8 mouse cellular contexts compared by ENCODE assay signal in genomic region chr4:41470684-41471383, GRCm38 (mm10). TPM values are rescaled to one million over a fixed set of nuclear protein-coding genes. Genes with fewer than 3 reads are reported as not detected.
DNase-seq lines count a peak whose midpoint lies in the region; ATAC-seq and TF ChIP-seq lines count a peak whose summit lies in the region.

No protein-coding gene starts in this region.

- 55% methylated on average over 5 of the region's 5 CpGs for WGBS in stomach, embryonic 16.5 days
- WGBS in stomach, postnatal 0 days = 54% methylated on average over 5 of the region's 5 CpGs

- H3K9me3 ChIP-seq in stomach, embryonic 16.5 days (replicated peaks; ENCODE audit: control insufficient read depth, low read length) = no peaks in the 10 kb centered on the region
- H3K9me3 ChIP-seq in stomach, postnatal 0 days (ENCODE audit: control insufficient read depth, low read length) = no peaks in the 10 kb centered on the region

- no peak overlapping the region for H3K4me3 ChIP-seq in stomach, embryonic 16.5 days (replicated peaks; ENCODE audit: low read length)
- no peak overlapping the region for H3K4me3 ChIP-seq in stomach, postnatal 0 days (ENCODE audit: low read depth, low read length)

- H3K4me2 ChIP-seq in stomach, embryonic 16.5 days (ENCODE audit: low read depth, low read length) = no peak overlapping the region
- no peak overlapping the region for H3K4me2 ChIP-seq in stomach, postnatal 0 days (replicated peaks; ENCODE audit: low read depth)

- peaks cover 9% of the 10 kb centered on the region for H3K4me1 ChIP-seq in stomach, embryonic 16.5 days (ENCODE audit: control insufficient read depth, insufficient read depth, low read length)
- no peaks in the 10 kb centered on the region for H3K4me1 ChIP-seq in stomach, postnatal 0 days (replicated peaks; ENCODE audit: control insufficient read depth, insufficient read depth)

- peak; percentile 24 for DNase-seq in cerebellum, adult 9-11 months
- no peak for DNase-seq in cerebellum, adult 11-12 months
- DNase-seq in stomach, postnatal 0 days (ENCODE audit: low spot score) = no peak
- peak; percentile 65 to 89 for DNase-seq in left cerebral cortex, postnatal 25 days (ENCODE audit: low spot score in 2 of 2)
- no peak for DNase-seq in adrenal gland, postnatal 36 days
- DNase-seq in urinary bladder, postnatal 25 days (ENCODE audit: low spot score) = no peak
- no peak for DNase-seq in kidney, postnatal 36 days

- ATAC-seq in stomach, embryonic 16.5 days (ENCODE audit: insufficient read depth, low FRiP score) = no peak
- no peak; the same call in 1 of the 2 replicates for ATAC-seq in stomach, postnatal 0 days (ENCODE audit: low FRiP score, low TSS enrichment)

- H3K27me3 ChIP-seq in stomach, embryonic 16.5 days (ENCODE audit: control insufficient read depth, insufficient read depth, low read length) = no peaks in the 10 kb centered on the region
- no peaks in the 10 kb centered on the region for H3K27me3 ChIP-seq in stomach, postnatal 0 days (ENCODE audit: control insufficient read depth, insufficient read depth, low read length)

- intact Hi-C loops in left cerebral cortex, postnatal 25 days (cut with DNase I) = loop anchor here (2.0 kb wide), 3 partner anchors 36 to 98 kb away; partner anchors contain the start of genes Dnaic1 and Fam219a

- H3K9ac ChIP-seq in stomach, embryonic 16.5 days (ENCODE audit: low read length) = no peak overlapping the region
- no peak overlapping the region for H3K9ac ChIP-seq in stomach, postnatal 0 days (ENCODE audit: low read length)

- H3K36me3 ChIP-seq in stomach, embryonic 16.5 days (ENCODE audit: control insufficient read depth, insufficient read depth, low read length) = no peaks in the 10 kb centered on the region
- no peaks in the 10 kb centered on the region for H3K36me3 ChIP-seq in stomach, postnatal 0 days (ENCODE audit: control insufficient read depth, insufficient read depth, low read length)

- no peak for TF ChIP-seq EP300 in stomach, postnatal 0 days (optimal IDR thresholded peaks at IDR 0.05)

- H3K27ac ChIP-seq in stomach, embryonic 16.5 days (ENCODE audit: low read length) = peak overlapping the region; percentile 33; the same call in 1 of the 2 replicates
- H3K27ac ChIP-seq in stomach, postnatal 0 days (replicated peaks) = no peak overlapping the region

- TF ChIP-seq CTCF in stomach, postnatal 0 days (IDR thresholded peaks at IDR 0.05; ENCODE audit: low read depth) = no peak

RNA-seq across cellular contexts. Expression of gene Nudt2, which starts 5.9 kb away (rescaled TPM):
- polyA plus RNA-seq in stomach, embryonic 16.5 days (2015; fragmentation: Nextera tagmentation; extraction: Ambion mirVana) = 49.5 and 49.6 TPM in 2 replicates
- 38.6 and 38.8 TPM in 2 replicates for polyA plus RNA-seq in stomach, postnatal 0 days (2015; fragmentation: Nextera tagmentation; extraction: Ambion mirVana)
- 10 to 100 TPM; 24.7 to 26.4 TPM for total RNA-seq in left cerebral cortex, postnatal 25 days (2021)
- total RNA-seq in adrenal gland, postnatal 36 days (2021) = 10 to 100 TPM; 22.9 to 37.8 TPM

RNA-seq across cellular contexts. Expression of gene Kif24, which starts 6.1 kb away (rescaled TPM):
- 4.8 and 6.0 TPM in 2 replicates for polyA plus RNA-seq in stomach, embryonic 16.5 days (2015; fragmentation: Nextera tagmentation; extraction: Ambion mirVana)
- 1.4 and 1.5 TPM in 2 replicates for polyA plus RNA-seq in stomach, postnatal 0 days (2015; fragmentation: Nextera tagmentation; extraction: Ambion mirVana)
- 1 to 10 TPM; 1.0 to 1.1 TPM for total RNA-seq in left cerebral cortex, postnatal 25 days (2021)
- 1 to 10 TPM; 1.4 to 2.1 TPM for total RNA-seq in adrenal gland, postnatal 36 days (2021)

RNA-seq across cellular contexts. Expression of gene AI464131, which starts 32.0 kb away (rescaled TPM):
- polyA plus RNA-seq in stomach, embryonic 16.5 days (2015; fragmentation: Nextera tagmentation; extraction: Ambion mirVana) = 7.9 and 9.6 TPM in 2 replicates
- 3.9 and 4.5 TPM in 2 replicates for polyA plus RNA-seq in stomach, postnatal 0 days (2015; fragmentation: Nextera tagmentation; extraction: Ambion mirVana)
- 10 to 100 TPM; 31.6 to 36.9 TPM for total RNA-seq in left cerebral cortex, postnatal 25 days (2021)
- 10 to 100 TPM in 1 of 2 experiments, 1 to 10 TPM in 1; 8.4 to 14.8 TPM for total RNA-seq in adrenal gland, postnatal 36 days (2021)

RNA-seq across cellular contexts. Expression of gene 1110017D15Rik, which starts 46.3 kb away (rescaled TPM):
- 0.65 and 0.87 TPM in 2 replicates for polyA plus RNA-seq in stomach, embryonic 16.5 days (2015; fragmentation: Nextera tagmentation; extraction: Ambion mirVana)
- polyA plus RNA-seq in stomach, postnatal 0 days (2015; fragmentation: Nextera tagmentation; extraction: Ambion mirVana) = 0.51 and 0.53 TPM in 2 replicates
- 1 to 10 TPM; 3.9 to 5.8 TPM for total RNA-seq in left cerebral cortex, postnatal 25 days (2021)
- 1 to 10 TPM in 1 of 2 experiments, not detected in 1; 1.3 TPM for total RNA-seq in adrenal gland, postnatal 36 days (2021)

Comparison
In these comparisons a context has a peak if more than half of its experiments do, and no peak if none do; other contexts are left out.
1. DNase-seq: peak in cerebellum, adult 9-11 months (single experiment) and left cerebral cortex, postnatal 25 days (2 of 2); none in cerebellum, adult 11-12 months (single experiment), stomach, postnatal 0 days (single experiment), adrenal gland, postnatal 36 days (0 of 2), urinary bladder, postnatal 25 days (single experiment) and kidney, postnatal 36 days (0 of 2).